Mouse (Mus musculus): ENCODE results near the gene Kif2c. TPM values are rescaled to one million over a fixed set of nuclear protein-coding genes. Genes with fewer than 3 reads are reported as not detected.

Kif2c gene
- polyA plus RNA-seq, 1 experiment from 2014 or later = 12.9 TPM

DNA sequence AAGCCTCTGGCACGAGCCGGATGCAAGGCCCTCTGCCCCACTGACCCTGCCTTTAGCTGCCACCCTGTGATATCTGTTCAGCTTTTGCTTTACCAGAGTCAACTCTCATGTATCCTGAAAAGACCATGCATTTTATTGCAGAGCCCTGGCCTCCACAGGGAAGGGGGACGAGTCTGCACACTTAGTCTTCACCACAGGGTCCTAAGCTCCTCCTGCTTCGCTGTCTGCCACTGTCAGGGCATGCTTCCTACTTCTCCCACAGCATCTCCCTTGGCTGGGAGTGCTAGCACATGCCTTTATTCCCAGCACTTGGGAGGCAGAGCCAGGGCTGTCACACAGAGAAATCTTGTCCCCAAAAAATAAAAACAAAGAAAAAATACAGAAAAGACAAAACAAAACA lies 21.3 kb downstream of the Kif2c start:
- Histone ChIP-seq H3K36me3 (no peaks in the 10 kb centered on the region), H3K4me1 (replicated peaks) (no peaks in the 10 kb centered on the region), H3K9ac (no peak overlapping the region), H3K4me3 (no peak overlapping the region), H3K4me2 (no peak overlapping the region), H3K27ac (replicated peaks) (0 out of 2 replicates have a peak overlapping the region, but pooled peaks have one; percentile 38), H3K27me3 (no peaks in the 10 kb centered on the region), H3K9me3 (no peaks in the 10 kb centered on the region)
- 70% methylated on average over 4 of the region's 4 CpGs for WGBS
- peak; percentile 60; the same call in 1 of the 2 replicates for ATAC-seq (ENCODE audit: low FRiP score, low read depth)

- Histone ChIP-seq H3K4me2 (no peak overlapping the region), H3K9me3 (no peaks in the 10 kb centered on the region), H3K9ac (no peak overlapping the region), H3K27ac (replicated peaks) (no peak overlapping the region), H3K27me3 (no peaks in the 10 kb centered on the region), H3K4me1 (replicated peaks) (peaks cover 6% of the 10 kb centered on the region), H3K4me3 (no peak overlapping the region), H3K36me3 (no peaks in the 10 kb centered on the region)
- 77% methylated on average over 10 of the region's 10 CpGs for WGBS
- no peak for ATAC-seq (ENCODE audit: low FRiP score, low read depth)
Observed at GRCm38 (mm10) chr4:117159666-117160065, 22.8 kb downstream of the Kif2c start.

GRCm38 (mm10) chr4:117156372-117156771 lies 26.1 kb downstream of the Kif2c start:
- Histone ChIP-seq H3K4me1 (replicated peaks) (peaks cover 25% of the 10 kb centered on the region), H3K9ac (peak overlapping the region; percentile 84), H3K36me3 (peaks cover 28% of the 10 kb centered on the region), H3K9me3 (no peaks in the 10 kb centered on the region), H3K27me3 (no peaks in the 10 kb centered on the region), H3K27ac (replicated peaks) (peak overlapping the region; percentile 91), H3K4me2 (peak overlapping the region; percentile 90), H3K4me3 (peak overlapping the region; percentile 72)
- no peak for ATAC-seq (ENCODE audit: low FRiP score, low read depth)
- 30% methylated on average over 6 of the region's 6 CpGs for WGBS

- H3K4me3 ChIP-seq = peak within 1 kb of the TSS; percentile 72
- peaks cover 25% of the 10 kb centered on the region for H3K4me1 ChIP-seq (replicated peaks)
- H3K36me3 ChIP-seq = peaks cover 33% of the 10 kb centered on the region
- no peaks in the 10 kb centered on the region for H3K9me3 ChIP-seq
- peak within 1 kb of the TSS; percentile 84 for H3K9ac ChIP-seq
- peak within 1 kb of the TSS; percentile 90 for H3K4me2 ChIP-seq
- H3K27ac ChIP-seq (replicated peaks) = peak within 1 kb of the TSS; percentile 91
- peak; percentile 95 for ATAC-seq (ENCODE audit: low FRiP score, low read depth)
- WGBS = under 1% methylated on average over 52 of the region's 52 CpGs
- H3K27me3 ChIP-seq = no peaks in the 10 kb centered on the region
Observed at GRCm38 (mm10) chr4:117155792-117156355, 26.6 kb downstream of the Kif2c start, which contains the start of gene Rps8. Rps8 (minus strand) TSS chr4:117156243.

DNA sequence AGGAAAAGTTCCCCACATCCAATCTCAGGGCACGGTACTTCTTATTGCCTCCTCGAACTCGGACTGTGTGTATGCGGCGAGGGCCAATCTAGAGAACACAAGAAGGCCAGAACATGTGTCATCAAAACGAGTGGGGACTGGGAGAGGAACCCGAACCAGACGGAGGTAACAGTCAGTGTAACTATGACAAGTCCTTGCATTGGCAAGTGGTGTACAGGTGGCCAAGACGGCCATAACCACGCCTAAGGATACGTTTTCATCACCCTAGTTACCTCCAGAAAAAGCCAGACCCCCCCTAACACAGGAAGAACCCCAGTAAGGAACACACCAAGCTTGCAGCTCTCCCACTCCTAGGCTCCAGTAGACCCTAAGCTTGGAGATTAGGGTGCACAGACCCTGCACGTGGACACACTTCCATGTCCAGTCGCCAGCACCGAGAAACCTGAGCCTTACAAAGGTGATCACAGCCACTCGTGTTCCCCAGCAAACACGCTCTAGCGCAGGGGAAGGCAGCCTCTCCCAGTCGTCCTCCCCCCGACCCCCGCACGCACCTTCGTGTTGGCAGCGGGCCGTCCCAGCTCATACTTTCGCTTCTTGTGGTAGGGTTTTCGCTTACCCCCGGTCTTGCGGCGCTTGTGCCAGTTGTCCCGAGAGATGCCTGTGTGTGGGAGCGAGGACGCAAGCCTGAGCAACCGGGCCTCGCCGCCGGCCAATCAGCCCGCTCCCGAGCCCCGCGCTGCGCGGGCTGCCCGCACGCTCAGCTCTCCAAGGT lies 27.2 kb downstream of the Kif2c start:
- Histone ChIP-seq H3K4me1 (replicated peaks) (peaks cover 25% of the 10 kb centered on the region), H3K4me2 (peak overlapping the region; percentile 90), H3K27me3 (no peaks in the 10 kb centered on the region), H3K36me3 (peaks cover 40% of the 10 kb centered on the region), H3K9ac (peak overlapping the region; percentile 84), H3K27ac (replicated peaks) (peak overlapping the region; percentile 91), H3K4me3 (peak overlapping the region; percentile 72), H3K9me3 (no peaks in the 10 kb centered on the region)
- WGBS = 2% methylated on average over 44 of the region's 44 CpGs
- 0 out of 2 replicates have a peak, but pooled peaks have one; percentile 2 for ATAC-seq (ENCODE audit: low FRiP score, low read depth)

DNA sequence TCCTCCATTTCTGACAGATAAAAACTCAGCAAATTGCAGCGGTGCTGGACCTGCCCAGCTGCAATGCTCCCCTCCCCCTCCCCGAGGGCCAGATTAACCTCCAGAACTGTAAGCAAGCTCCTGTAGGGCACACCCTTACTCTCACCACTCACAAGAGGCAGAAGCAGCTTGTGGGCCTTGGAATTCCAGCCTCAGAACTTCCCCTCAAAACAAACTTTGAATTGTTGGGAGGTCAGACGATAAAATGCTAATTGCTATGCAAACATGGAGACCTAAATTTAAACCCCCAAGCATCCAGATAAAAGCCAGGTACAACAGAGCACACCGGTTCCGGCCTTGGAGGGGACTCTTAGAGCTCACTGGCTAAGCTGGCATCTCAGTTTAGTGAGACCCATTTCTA lies 29.7 kb downstream of the Kif2c start:
- Histone ChIP-seq H3K4me3 (no peak overlapping the region), H3K9me3 (no peaks in the 10 kb centered on the region), H3K36me3 (peaks cover 48% of the 10 kb centered on the region), H3K9ac (no peak overlapping the region), H3K4me2 (no peak overlapping the region), H3K27ac (replicated peaks) (no peak overlapping the region), H3K4me1 (replicated peaks) (peaks cover 25% of the 10 kb centered on the region), H3K27me3 (no peaks in the 10 kb centered on the region)
- 87% methylated on average over 5 of the region's 5 CpGs for WGBS
- ATAC-seq (ENCODE audit: low FRiP score, low read depth) = no peak

- no peak overlapping the region for H3K9ac ChIP-seq
- ATAC-seq (ENCODE audit: low FRiP score, low read depth) = no peak
Observed at GRCm38 (mm10) chr4:117151416-117151815, 31.0 kb downstream of the Kif2c start.

GRCm38 (mm10) chr4:117150212-117150733 lies 32.2 kb downstream of the Kif2c start:
- H3K27ac ChIP-seq (replicated peaks) = no peak overlapping the region
- no peak overlapping the region for H3K9ac ChIP-seq
- H3K27me3 ChIP-seq = no peaks in the 10 kb centered on the region
- H3K4me3 ChIP-seq = no peak overlapping the region
- no peaks in the 10 kb centered on the region for H3K9me3 ChIP-seq
- WGBS = 86% methylated on average over 6 of the region's 6 CpGs
- peaks cover 48% of the 10 kb centered on the region for H3K36me3 ChIP-seq
- ATAC-seq (ENCODE audit: low FRiP score, low read depth) = no peak
- peaks cover 24% of the 10 kb centered on the region for H3K4me1 ChIP-seq (replicated peaks)
- H3K4me2 ChIP-seq = no peak overlapping the region

More at GRCm38 (mm10) chr4:117151416-117151815, 31.0 kb downstream of the Kif2c start:
- no peaks in the 10 kb centered on the region for H3K27me3 ChIP-seq
- no peak overlapping the region for H3K4me3 ChIP-seq
- H3K36me3 ChIP-seq = peaks cover 48% of the 10 kb centered on the region
- H3K4me2 ChIP-seq = no peak overlapping the region
- WGBS = 89% methylated on average over 1 of the region's 1 CpGs
- H3K27ac ChIP-seq (replicated peaks) = no peak overlapping the region
- no peaks in the 10 kb centered on the region for H3K9me3 ChIP-seq
- peaks cover 25% of the 10 kb centered on the region for H3K4me1 ChIP-seq (replicated peaks)

DNA sequence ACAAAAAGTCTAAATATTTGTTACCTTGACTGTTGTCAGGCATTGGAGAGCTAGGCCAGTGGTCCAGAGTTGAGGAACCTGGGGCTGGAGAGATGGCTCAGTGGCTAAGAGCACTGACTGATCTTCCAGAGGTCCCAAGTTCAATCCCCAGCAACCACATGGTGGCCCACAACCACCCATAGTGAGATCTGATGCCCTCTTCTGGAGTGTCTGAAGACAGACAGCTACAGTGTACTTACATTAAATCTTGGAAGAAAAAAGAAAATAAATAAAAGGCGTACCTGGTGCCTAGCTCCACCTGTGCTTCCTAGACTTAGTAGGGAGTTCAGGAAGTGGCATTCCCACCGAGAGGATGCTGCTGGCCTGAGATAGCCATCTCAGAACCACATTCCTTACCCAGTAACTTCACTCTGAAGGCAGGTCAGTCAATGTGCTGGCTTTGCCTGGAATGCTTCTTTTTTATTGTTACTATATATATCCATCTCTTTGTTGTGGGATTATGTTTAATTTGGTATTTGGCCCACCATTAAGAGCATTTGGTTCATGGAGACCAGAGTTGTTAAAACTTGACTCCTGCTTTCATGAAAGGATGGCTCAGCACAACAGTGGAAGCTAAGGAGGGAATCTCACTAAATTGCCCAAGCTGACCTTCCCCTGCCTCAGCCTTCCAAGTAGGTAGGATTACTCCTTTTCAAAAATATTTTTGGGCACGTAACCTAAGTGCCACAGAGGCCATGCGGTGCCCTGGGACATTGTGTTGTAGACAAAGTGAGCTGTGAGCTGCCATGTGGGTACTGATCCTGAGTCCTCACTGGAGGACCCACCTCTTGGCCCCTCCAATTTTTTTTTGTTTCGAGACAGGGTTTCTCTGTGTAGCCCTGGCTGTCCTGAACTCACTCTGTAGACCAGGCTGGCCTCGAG lies 32.9 kb downstream of the Kif2c start:
- H3K27ac ChIP-seq (replicated peaks) = no peak overlapping the region
- no peak overlapping the region for H3K9ac ChIP-seq
- 73% methylated on average over 6 of the region's 6 CpGs for WGBS
- H3K4me2 ChIP-seq = no peak overlapping the region
- ATAC-seq (ENCODE audit: low FRiP score, low read depth) = no peak
- H3K27me3 ChIP-seq = no peaks in the 10 kb centered on the region
- H3K9me3 ChIP-seq = no peaks in the 10 kb centered on the region
- H3K4me1 ChIP-seq (replicated peaks) = peaks cover 17% of the 10 kb centered on the region
- H3K4me3 ChIP-seq = no peak overlapping the region
- H3K36me3 ChIP-seq = peaks cover 48% of the 10 kb centered on the region

DNA sequence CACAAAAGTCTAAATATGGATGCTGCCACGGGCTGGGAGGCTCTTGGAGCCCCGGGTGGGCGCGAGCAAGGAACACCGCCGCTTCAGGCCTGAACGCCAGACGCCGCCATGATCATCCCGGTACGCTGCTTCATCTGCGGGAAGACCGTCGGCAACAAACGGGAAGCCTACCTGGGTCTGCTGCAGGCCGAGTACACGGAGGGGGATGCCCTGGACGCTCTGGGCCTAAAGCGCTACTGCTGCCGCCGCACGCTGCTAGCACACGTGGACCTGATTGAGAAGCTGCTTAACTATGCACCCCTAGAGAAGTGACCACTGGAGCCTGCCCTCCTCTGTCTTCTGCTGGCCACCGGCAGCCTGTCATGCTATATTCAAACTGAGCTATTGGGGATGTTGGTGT lies 33.6 kb downstream of the Kif2c start:
- Histone ChIP-seq H3K36me3 (peaks cover 41% of the 10 kb centered on the region), H3K27ac (replicated peaks) (no peak overlapping the region), H3K4me1 (replicated peaks) (peaks cover 10% of the 10 kb centered on the region), H3K4me3 (no peak overlapping the region), H3K4me2 (no peak overlapping the region), H3K9ac (no peak overlapping the region), H3K27me3 (no peaks in the 10 kb centered on the region), H3K9me3 (no peaks in the 10 kb centered on the region)
- 70% methylated on average over 24 of the region's 24 CpGs for WGBS
- ATAC-seq (ENCODE audit: low FRiP score, low read depth) = no peak

DNA sequence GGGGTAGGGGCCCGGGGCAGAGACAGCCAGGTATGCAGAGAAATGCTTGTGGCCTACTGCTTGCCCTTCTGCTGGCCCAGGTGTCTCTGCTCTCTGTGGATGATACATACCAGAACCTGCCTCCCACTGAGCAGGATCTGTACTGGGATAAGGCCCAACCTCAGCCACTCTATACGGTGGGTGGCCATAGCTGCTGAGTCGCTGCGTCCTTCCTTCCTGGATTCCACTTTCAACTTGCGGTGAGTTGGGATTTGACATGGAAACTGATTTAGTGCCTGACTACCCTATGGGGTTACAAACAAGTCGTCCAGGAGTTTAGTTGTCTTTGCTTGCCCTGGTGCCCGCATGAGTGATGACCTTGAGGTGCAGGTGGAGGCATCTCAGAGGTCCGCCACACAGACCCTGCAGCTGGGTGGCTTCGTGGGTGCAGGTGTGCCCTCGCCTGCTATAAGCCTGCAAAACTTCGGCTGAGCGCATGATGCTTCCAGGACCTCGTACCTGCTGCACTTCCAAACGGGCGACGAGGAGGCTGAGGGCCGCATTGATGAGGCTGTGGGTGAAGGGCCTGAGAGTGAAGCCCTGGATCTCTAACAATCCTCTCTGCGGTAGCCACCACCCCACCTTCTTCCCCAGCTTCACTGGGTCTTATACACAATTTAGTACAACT lies 34.3 kb downstream of the Kif2c start:
- Histone ChIP-seq H3K36me3 (peaks cover 34% of the 10 kb centered on the region), H3K9me3 (no peaks in the 10 kb centered on the region), H3K4me3 (no peak overlapping the region), H3K4me1 (replicated peaks) (peaks cover 7% of the 10 kb centered on the region), H3K9ac (no peak overlapping the region), H3K27me3 (no peaks in the 10 kb centered on the region), H3K4me2 (no peak overlapping the region), H3K27ac (replicated peaks) (no peak overlapping the region)
- WGBS = 89% methylated on average over 18 of the region's 18 CpGs
- no peak for ATAC-seq (ENCODE audit: low FRiP score, low read depth)

Measured in hindbrain, embryonic 15.5 days (tissue).